ENCODE assay signal across 8 mouse cellular contexts in the genomic region with DNA sequence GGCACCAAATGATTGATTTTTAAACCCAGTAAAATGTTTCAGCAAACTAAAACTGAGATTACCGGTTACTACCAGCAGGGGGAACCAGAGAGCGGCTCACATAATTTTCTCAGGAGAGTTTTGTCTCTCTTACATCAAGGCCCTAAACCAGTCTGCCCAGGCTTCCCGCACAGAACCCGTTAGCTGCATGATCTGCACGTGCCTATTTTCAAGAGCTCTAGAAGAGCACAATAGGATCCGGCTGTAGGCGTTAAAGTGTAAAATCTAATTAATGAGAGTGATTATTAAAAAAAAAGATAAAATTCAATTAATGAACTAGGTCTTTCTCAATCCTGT. TPM values are rescaled to one million over a fixed set of nuclear protein-coding genes. Genes with fewer than 3 reads are reported as not detected.
DNase-seq lines count a peak whose midpoint lies in the region; ATAC-seq lines count a peak whose summit lies in the region.

No protein-coding gene starts in this region.

- peak; percentile 76; the same call in 1 of the 2 replicates for ATAC-seq in embryonic facial prominence, embryonic 14.5 days (ENCODE audit: low read depth)
- no peak for ATAC-seq in activated CD4-positive, CD25-positive, alpha-beta regulatory T cell, adult 4 months

- intact Hi-C loops in heart, postnatal 36 days (cut with DNase I): loop anchor here (1.0 to 5.0 kb wide), 4 partner anchors 152 to 294 kb away; partner anchors contain the start of genes Cped1 and Ing3

- H3K27me3 ChIP-seq in embryonic facial prominence, embryonic 14.5 days (replicated peaks; ENCODE audit: control insufficient read depth, insufficient read depth, low read length): no peaks in the 10 kb centered on the region

- no peak overlapping the region for H3K4me2 ChIP-seq in embryonic facial prominence, embryonic 14.5 days (ENCODE audit: low read depth, low read length)

- 6% methylated on average over 7 of the region's 7 CpGs for WGBS in embryonic facial prominence, embryonic 14.5 days

- no peaks in the 10 kb centered on the region for H3K4me1 ChIP-seq in embryonic facial prominence, embryonic 14.5 days (ENCODE audit: control insufficient read depth, insufficient read depth, low read length)

- DNase-seq in MEL-GATA-1-ER (ENCODE audit: extremely low read depth, low read depth): peak; percentile 6
- peak; percentile 38 to 48 for DNase-seq in adrenal gland, postnatal 4 days (ENCODE audit: low spot score in 2 of 2)
- DNase-seq in embryonic facial prominence, embryonic 14.5 days (ENCODE audit: low spot score): peak; percentile 75
- DNase-seq in heart, postnatal 36 days: peak; percentile 68 to 75
- peak; percentile 24 to 59 for DNase-seq in layer of hippocampus, adult 8-10 months (ENCODE audit: low spot score in 2 of 2)
- peak; percentile 72 for DNase-seq in lung, postnatal 25 days (ENCODE audit: low spot score)
- peak; percentile 35 for DNase-seq in right cerebral cortex, postnatal 25 days

- no peak overlapping the region for H3K9ac ChIP-seq in embryonic facial prominence, embryonic 14.5 days (ENCODE audit: low read depth, low read length)

- H3K36me3 ChIP-seq in embryonic facial prominence, embryonic 14.5 days (ENCODE audit: control insufficient read depth, insufficient read depth, low read length): 0 out of 2 replicates have a peak, but pooled peaks cover 8% of the 10 kb centered on the region

- no peak overlapping the region for H3K4me3 ChIP-seq in embryonic facial prominence, embryonic 14.5 days (ENCODE audit: low read depth, low read length)

- no peaks in the 10 kb centered on the region for H3K9me3 ChIP-seq in embryonic facial prominence, embryonic 14.5 days (ENCODE audit: control insufficient read depth, low read length)

- no peak overlapping the region for H3K27ac ChIP-seq in embryonic facial prominence, embryonic 14.5 days (replicated peaks; ENCODE audit: low read depth, low read length)

RNA-seq across cellular contexts. Expression of gene Tspan12, which starts 57.3 kb away (rescaled TPM):
- 100 to 1,000 TPM; 114 to 129 TPM for total RNA-seq in adrenal gland, postnatal 4 days (2021)
- 50.5 and 52.8 TPM in 2 replicates for polyA plus RNA-seq in embryonic facial prominence, embryonic 14.5 days (2014; fragmentation: Nextera tagmentation; extraction: Ambion mirVana)
- total RNA-seq in heart, postnatal 36 days (2021): 10 to 100 TPM; 77.4 to 79.7 TPM
- total RNA-seq in layer of hippocampus, adult 8-10 months (2022): 10 to 100 TPM; 26.8 to 35.8 (median 28.3) TPM
- polyA plus RNA-seq in activated CD4-positive, CD25-positive, alpha-beta regulatory T cell, adult 4 months (2017; shearing (Covaris generic)): not detected

Comparison
In these comparisons a context has a peak if more than half of its experiments do, and no peak if none do; other contexts are left out.
1. DNase-seq: peak in every context shown above with its lines; median percentile 75 in embryonic facial prominence, embryonic 14.5 days; 72 in lung, postnatal 25 days; 72 in heart, postnatal 36 days; 43 in adrenal gland, postnatal 4 days; 42 in layer of hippocampus, adult 8-10 months; 35 in right cerebral cortex, postnatal 25 days; 6 in MEL-GATA-1-ER.